Mouse (Mus musculus) stomach, embryonic 15.5 days (tissue): ENCODE data around the gene Mgat4e. TPM values are rescaled to one million over a fixed set of nuclear protein-coding genes. Genes with fewer than 3 reads are reported as not detected.
"Not testable (repeated sequence)": the region's sequence is repeated elsewhere in the genome, so short reads cannot be mapped to it uniquely, and the experiment has no call there.

Experiments used
- ATAC-seq: fragments of 200-750 bp; cut with Nextera tagmentation; 2 replicates; pipeline ENCODE4 v1.8.0; 2017; ENCODE audit warnings: low read depth, moderate number of reproducible peaks, moderate TSS enrichment; ENCODE audit not compliant: insufficient read depth, low FRiP score
- H3K27ac ChIP-seq: fragments of 300-500 bp; sonication (generic); 2 replicates; pipeline ENCODE4 v1.5.1; 2015; ENCODE audit warnings: mild to moderate bottlenecking, inconsistent platforms
- H3K27me3 ChIP-seq: fragments of 300-500 bp; sonication (generic); replicated peaks from 2 replicates; pipeline ENCODE4 v1.6.1; 2015; ENCODE audit warnings: inconsistent platforms
- H3K36me3 ChIP-seq: fragments of 300-500 bp; sonication (generic); 2 replicates; pipeline ENCODE4 v1.6.1; 2015; ENCODE audit warnings: inconsistent platforms
- H3K4me1 ChIP-seq: fragments of 300-500 bp; sonication (generic); 2 replicates; pipeline ENCODE4 v1.6.1; 2015; ENCODE audit warnings: inconsistent platforms
- H3K4me2 ChIP-seq: fragments of 300-500 bp; sonication (generic); 2 replicates; pipeline ENCODE4 v1.6.1; 2015; ENCODE audit warnings: mild to moderate bottlenecking, inconsistent platforms
- H3K4me3 ChIP-seq: fragments of 300-500 bp; sonication (generic); replicated peaks from 2 replicates; pipeline ENCODE4 v1.5.1; 2015; ENCODE audit warnings: inconsistent platforms
- H3K9ac ChIP-seq: fragments of 300-500 bp; sonication (generic); 2 replicates; pipeline ENCODE4 v1.6.1; 2015; ENCODE audit warnings: inconsistent platforms
- H3K9me3 ChIP-seq: fragments of 300-500 bp; sonication (generic); 2 replicates; pipeline ENCODE4 v1.6.1; 2016; ENCODE audit warnings: inconsistent platforms
- WGBS: fragments of 180-500 bp; shearing (Covaris S2); methylation state at CpG from one replicate; pipeline ENCODE4 v1.1.7; 2015; 5-methylcytosine and 5-hydroxymethylcytosine counted together
- polyA plus RNA-seq: library from polyadenylated mRNA; unstranded; fragments of >200 nt; fragmentation: Nextera tagmentation; extraction: Ambion mirVana; gene quantifications from 2 replicates; pipeline ENCODE4 v1.2.1, GENCODE M21; 2015

Mgat4e gene
- polyA plus RNA-seq, 1 experiment from 2014 or later = not detected

GRCm38 (mm10) chr1:134520001-134520721 lies 29.3 kb downstream of the Mgat4e start:
- WGBS = 70% methylated on average over 8 of the region's 8 CpGs
- no peak overlapping the region for H3K27ac ChIP-seq

GRCm38 (mm10) chr1:134519201-134519600 lies 30.3 kb downstream of the Mgat4e start:
- 91% methylated on average over 5 of the region's 5 CpGs for WGBS
- H3K4me1 ChIP-seq = peaks cover 14% of the 10 kb centered on the region
- H3K36me3 ChIP-seq, ATAC-seq, H3K4me3 ChIP-seq, H3K9me3 ChIP-seq, H3K9ac ChIP-seq, H3K27me3 ChIP-seq, H3K4me2 ChIP-seq, H3K27ac ChIP-seq: not testable (repeated sequence)

More at GRCm38 (mm10) chr1:134520001-134520721, 29.3 kb downstream of the Mgat4e start:
- no peaks in the 10 kb centered on the region for H3K36me3 ChIP-seq
- H3K4me1 ChIP-seq = peaks cover 14% of the 10 kb centered on the region
- H3K27me3 ChIP-seq = no peaks in the 10 kb centered on the region
- H3K9ac ChIP-seq = no peak overlapping the region
- no peak overlapping the region for H3K4me2 ChIP-seq
- ATAC-seq = no peak
- no peak overlapping the region for H3K4me3 ChIP-seq
- no peaks in the 10 kb centered on the region for H3K9me3 ChIP-seq

GRCm38 (mm10) chr1:134518677-134519076 lies 30.8 kb downstream of the Mgat4e start:
- H3K4me3 ChIP-seq = no peak overlapping the region
- no peaks in the 10 kb centered on the region for H3K27me3 ChIP-seq
- peak; percentile 74 for ATAC-seq
- no peak overlapping the region for H3K9ac ChIP-seq
- peaks cover 16% of the 10 kb centered on the region for H3K4me1 ChIP-seq
- no peak overlapping the region for H3K27ac ChIP-seq
- no peak overlapping the region for H3K4me2 ChIP-seq
- no peaks in the 10 kb centered on the region for H3K9me3 ChIP-seq
- WGBS = 4% methylated on average over 7 of the region's 7 CpGs
- no peaks in the 10 kb centered on the region for H3K36me3 ChIP-seq

GRCm38 (mm10) chr1:134517841-134518240 lies 31.6 kb downstream of the Mgat4e start:
- H3K4me2 ChIP-seq, H3K27me3 ChIP-seq, H3K9me3 ChIP-seq, ATAC-seq, H3K9ac ChIP-seq, H3K27ac ChIP-seq, H3K36me3 ChIP-seq, H3K4me3 ChIP-seq: not testable (repeated sequence)
- WGBS = 93% methylated on average over 14 of the region's 14 CpGs
- peaks cover 22% of the 10 kb centered on the region for H3K4me1 ChIP-seq

GRCm38 (mm10) chr1:134516491-134517198 lies 32.8 kb downstream of the Mgat4e start:
- H3K9me3 ChIP-seq = no peaks in the 10 kb centered on the region
- H3K9ac ChIP-seq = no peak overlapping the region
- ATAC-seq = peak; percentile 12; the same call in 1 of the 2 replicates
- H3K4me3 ChIP-seq = no peak overlapping the region
- no peak overlapping the region for H3K4me2 ChIP-seq
- H3K4me1 ChIP-seq = peaks cover 22% of the 10 kb centered on the region
- no peaks in the 10 kb centered on the region for H3K36me3 ChIP-seq
- peak overlapping the region; percentile 40; the same call in 1 of the 2 replicates for H3K27ac ChIP-seq
- 25% methylated on average over 4 of the region's 4 CpGs for WGBS
- H3K27me3 ChIP-seq = no peaks in the 10 kb centered on the region

GRCm38 (mm10) chr1:134515891-134516290 lies 33.6 kb downstream of the Mgat4e start:
- Histone ChIP-seq H3K9ac (no peak overlapping the region), H3K4me2 (no peak overlapping the region), H3K27me3 (no peaks in the 10 kb centered on the region), H3K4me3 (no peak overlapping the region), H3K4me1 (peaks cover 18% of the 10 kb centered on the region), H3K9me3 (no peaks in the 10 kb centered on the region), H3K27ac (peak overlapping the region; percentile 40; the same call in 1 of the 2 replicates), H3K36me3 (no peaks in the 10 kb centered on the region)
- no peak for ATAC-seq
- 75% methylated on average over 2 of the region's 2 CpGs for WGBS

GRCm38 (mm10) chr1:134513876-134514590 lies 35.4 kb downstream of the Mgat4e start:
- H3K9ac ChIP-seq = peak overlapping the region; percentile 14; the same call in 1 of the 2 replicates
- H3K4me1 ChIP-seq = peaks cover 18% of the 10 kb centered on the region
- H3K36me3 ChIP-seq = no peaks in the 10 kb centered on the region; the same call in 1 of the 2 replicates
- no peaks in the 10 kb centered on the region for H3K9me3 ChIP-seq
- peak overlapping the region; percentile 67 for H3K27ac ChIP-seq
- ATAC-seq = no peak
- peak overlapping the region; percentile 45 for H3K4me3 ChIP-seq
- H3K4me2 ChIP-seq = peak overlapping the region; percentile 76
- no peaks in the 10 kb centered on the region for H3K27me3 ChIP-seq
- WGBS = 33% methylated on average over 16 of the region's 16 CpGs

- ATAC-seq = peak; percentile 85
- peak overlapping the region; percentile 45 for H3K4me3 ChIP-seq
- no peaks in the 10 kb centered on the region for H3K9me3 ChIP-seq
- H3K27ac ChIP-seq = peak overlapping the region; percentile 67
- H3K4me1 ChIP-seq = peaks cover 18% of the 10 kb centered on the region
- peak overlapping the region; percentile 14; the same call in 1 of the 2 replicates for H3K9ac ChIP-seq
- peaks cover under 1% of the 10 kb centered on the region; the same call in 1 of the 2 replicates for H3K36me3 ChIP-seq
- H3K27me3 ChIP-seq = no peaks in the 10 kb centered on the region
- WGBS = 3% methylated on average over 38 of the region's 38 CpGs
- H3K4me2 ChIP-seq = peak overlapping the region; percentile 76
Observed at GRCm38 (mm10) chr1:134513312-134513860, 36.1 kb downstream of the Mgat4e start.

GRCm38 (mm10) chr1:134512584-134512983 lies 36.9 kb downstream of the Mgat4e start:
- Histone ChIP-seq H3K27me3 (no peaks in the 10 kb centered on the region), H3K9me3 (no peaks in the 10 kb centered on the region), H3K36me3 (peaks cover 8% of the 10 kb centered on the region), H3K9ac (no peak overlapping the region), H3K4me1 (peaks cover 18% of the 10 kb centered on the region), H3K4me3 (no peak overlapping the region), H3K4me2 (no peak overlapping the region), H3K27ac (no peak overlapping the region)
- no peak for ATAC-seq
- 52% methylated on average over 6 of the region's 6 CpGs for WGBS

GRCm38 (mm10) chr1:134512183-134512582 lies 37.3 kb downstream of the Mgat4e start:
- Histone ChIP-seq H3K4me3 (no peak overlapping the region), H3K4me2 (no peak overlapping the region), H3K9ac (no peak overlapping the region), H3K4me1 (peaks cover 18% of the 10 kb centered on the region), H3K9me3 (no peaks in the 10 kb centered on the region), H3K27ac (no peak overlapping the region), H3K36me3 (peaks cover 11% of the 10 kb centered on the region), H3K27me3 (no peaks in the 10 kb centered on the region)
- no peak for ATAC-seq
- WGBS = 55% methylated on average over 4 of the region's 4 CpGs

GRCm38 (mm10) chr1:134510018-134510417 lies 39.5 kb downstream of the Mgat4e start:
- Histone ChIP-seq H3K4me1 (0 out of 2 replicates have a peak, but pooled peaks cover 8% of the 10 kb centered on the region), H3K36me3 (peaks cover 22% of the 10 kb centered on the region), H3K27me3 (no peaks in the 10 kb centered on the region), H3K27ac (no peak overlapping the region), H3K4me2 (no peak overlapping the region), H3K4me3 (no peak overlapping the region), H3K9ac (no peak overlapping the region), H3K9me3 (no peaks in the 10 kb centered on the region)
- ATAC-seq = no peak
- 46% methylated on average over 7 of the region's 7 CpGs for WGBS
